Mouse (Mus musculus) kidney, adult 2 months (tissue): ENCODE measurements around the gene Dok1. TPM values are rescaled to one million over a fixed set of nuclear protein-coding genes. Genes with fewer than 3 reads are reported as not detected.

Source experiments
- DNase-seq: peaks from one replicate; pipeline ENCODE4 v3.0.0; 2021
- H3K27ac ChIP-seq: fragments of 200-500 bp; 2 replicates; pipeline ENCODE4 v1.5.1; 2012; ENCODE audit warnings: low read depth, low read length, control low read depth, inconsistent platforms; ENCODE audit not compliant: insufficient read depth
- H3K27me3 ChIP-seq: fragments of 200-500 bp; replicated peaks from 2 replicates; pipeline ENCODE4 v1.6.1; 2012; ENCODE audit warnings: mild to moderate bottlenecking, moderate library complexity, low read length, inconsistent platforms; ENCODE audit not compliant: control insufficient read depth, insufficient read depth
- H3K36me3 ChIP-seq: fragments of 200-500 bp; 2 replicates; pipeline ENCODE4 v1.6.1; 2012; ENCODE audit warnings: mild to moderate bottlenecking, moderate library complexity, low read length, inconsistent platforms; ENCODE audit not compliant: control insufficient read depth, insufficient read depth
- H3K4me1 ChIP-seq: fragments of 200-500 bp; 2 replicates; pipeline ENCODE4 v1.6.1; 2011; ENCODE audit warnings: low read length; ENCODE audit not compliant: control insufficient read depth, insufficient read depth
- H3K4me3 ChIP-seq: fragments of 200-500 bp; 2 replicates; pipeline ENCODE4 v1.5.1; 2011; ENCODE audit warnings: mild to moderate bottlenecking, low read depth, low read length, control low read depth; ENCODE audit not compliant: insufficient read depth
- CTCF ChIP-seq: fragments of 200-500 bp; conservative IDR thresholded peaks from 2 replicates; pipeline ENCODE4 v1.5.1; 2011; ENCODE audit warnings: low read depth, mild to moderate bottlenecking, control low read depth, low read length, moderate library complexity, mixed read lengths; ENCODE audit not compliant: insufficient read depth, insufficient read length
- POLR2A ChIP-seq: fragments of 200-500 bp; IDR thresholded peaks from one replicate; pipeline ENCODE4 v1.6.1; 2011; ENCODE audit warnings: low read depth, low read length, control low read depth
- WGBS: fragments of 180-500 bp; shearing (Covaris S2); methylation state at CpG from one replicate; pipeline ENCODE4 v1.1.7; 2018; 5-methylcytosine and 5-hydroxymethylcytosine counted together
- polyA plus RNA-seq: library from polyadenylated mRNA; depleted of rRNA; stranded (reverse); fragments of >200 nt; gene quantifications from 2 replicates; pipeline ENCODE4 v1.2.3, GENCODE M21; 2012

Dok1 gene
- polyA plus RNA-seq, 1 experiment = 4.3 TPM

- no peaks in the 10 kb centered on the region for H3K4me1 ChIP-seq
- TF ChIP-seq CTCF = no peak
- no peak for TF ChIP-seq POLR2A
- H3K36me3 ChIP-seq = no peaks in the 10 kb centered on the region
- WGBS = 3% methylated on average over 58 of the region's 58 CpGs
- no peak overlapping the region for H3K4me3 ChIP-seq
- H3K27ac ChIP-seq = no peak overlapping the region
- peak; percentile 27 for DNase-seq
- peaks cover 23% of the 10 kb centered on the region for H3K27me3 ChIP-seq
Measured at GRCm38 (mm10) chr6:83070311-83071219, 37.3 kb upstream of the Dok1 start.

- no peak within 1 kb of the TSS for H3K4me3 ChIP-seq
- no peak within 1 kb of the TSS for H3K27ac ChIP-seq
- H3K4me1 ChIP-seq = no peaks in the 10 kb centered on the region
- no peaks in the 10 kb centered on the region for H3K36me3 ChIP-seq
- H3K27me3 ChIP-seq = peaks cover 23% of the 10 kb centered on the region
- WGBS = 1% methylated on average over 10 of the region's 10 CpGs
- TF ChIP-seq CTCF (no peak), POLR2A (no peak)
- DNase-seq = no peak
Measured at GRCm38 (mm10) chr6:83070247-83070310, 36.8 kb upstream of the Dok1 start, which contains the start of gene Tlx2. Gene Tlx2 (minus strand): TSS chr6:83070293.

- H3K36me3 ChIP-seq = no peaks in the 10 kb centered on the region
- no peak overlapping the region for H3K27ac ChIP-seq
- H3K27me3 ChIP-seq = peaks cover 23% of the 10 kb centered on the region
- no peak for TF ChIP-seq CTCF
- TF ChIP-seq POLR2A = no peak
- no peak overlapping the region for H3K4me3 ChIP-seq
- H3K4me1 ChIP-seq = no peaks in the 10 kb centered on the region
- DNase-seq = no peak
- 2% methylated on average over 69 of the region's 69 CpGs for WGBS
Measured at GRCm38 (mm10) chr6:83069488-83070246, 36.4 kb upstream of the Dok1 start.

- Histone ChIP-seq H3K27me3 (peaks cover 23% of the 10 kb centered on the region), H3K27ac (no peak overlapping the region), H3K36me3 (no peaks in the 10 kb centered on the region), H3K4me1 (no peaks in the 10 kb centered on the region), H3K4me3 (peak overlapping the region; percentile 48; the same call in 1 of the 2 replicates)
- WGBS = 3% methylated on average over 70 of the region's 81 CpGs
- TF ChIP-seq CTCF (no peak), POLR2A (no peak)
- peak; percentile 59 for DNase-seq
Measured at GRCm38 (mm10) chr6:83068706-83069487, 35.6 kb upstream of the Dok1 start.

GRCm38 (mm10) chr6:83068221-83068620 lies 35.0 kb upstream of the Dok1 start:
- Histone ChIP-seq H3K4me3 (no peak overlapping the region), H3K27me3 (peaks cover 23% of the 10 kb centered on the region), H3K36me3 (no peaks in the 10 kb centered on the region), H3K27ac (no peak overlapping the region), H3K4me1 (no peaks in the 10 kb centered on the region)
- peak; percentile 25 for DNase-seq
- no peak for TF ChIP-seq CTCF
- 48% methylated on average over 8 of the region's 8 CpGs for WGBS

GRCm38 (mm10) chr6:83066441-83066840 lies 33.2 kb upstream of the Dok1 start:
- Histone ChIP-seq H3K4me3 (no peak overlapping the region), H3K4me1 (no peaks in the 10 kb centered on the region), H3K36me3 (no peaks in the 10 kb centered on the region), H3K27ac (no peak overlapping the region), H3K27me3 (peaks cover 23% of the 10 kb centered on the region)
- WGBS = 63% methylated on average over 6 of the region's 6 CpGs
- TF ChIP-seq POLR2A (no peak), CTCF (no peak)
- no peak for DNase-seq

- Histone ChIP-seq H3K27ac (no peak overlapping the region), H3K4me1 (no peaks in the 10 kb centered on the region), H3K4me3 (no peak overlapping the region), H3K27me3 (peaks cover 19% of the 10 kb centered on the region), H3K36me3 (no peaks in the 10 kb centered on the region)
- WGBS = 76% methylated on average over 8 of the region's 8 CpGs
- TF ChIP-seq CTCF (no peak), POLR2A (no peak)
- no peak for DNase-seq
Measured at GRCm38 (mm10) chr6:83065995-83066394, 32.7 kb upstream of the Dok1 start.
